Mouse (Mus musculus): ENCODE measurements around the gene Gm11007. TPM values are rescaled to one million over a fixed set of nuclear protein-coding genes. Genes with fewer than 3 reads are reported as not detected.
"Not testable (repeated sequence)": the region's sequence is repeated elsewhere in the genome, so short reads cannot be mapped to it uniquely, and the experiment has no call there.

Gene Gm11007
- not detected in 2 replicates for polyA plus RNA-seq (2014; fragmentation: Nextera tagmentation; extraction: Ambion mirVana)

- H3K4me1 ChIP-seq (replicated peaks; ENCODE audit: control insufficient read depth, insufficient read depth, low read length); H3K27ac ChIP-seq (ENCODE audit: low read depth, low read length); H3K4me2 ChIP-seq; H3K27me3 ChIP-seq (replicated peaks; ENCODE audit: control insufficient read depth, insufficient read depth, low read length); H3K36me3 ChIP-seq (ENCODE audit: control insufficient read depth, insufficient read depth, low read length); DNase-seq (ENCODE audit: low spot score); H3K9me3 ChIP-seq (ENCODE audit: control insufficient read depth, low read length); H3K9ac ChIP-seq (ENCODE audit: low read depth, low read length); H3K4me3 ChIP-seq (ENCODE audit: low read depth, low read length); ATAC-seq (replicated peaks; ENCODE audit: low FRiP score): not testable (repeated sequence)
- no CpG with 5 or more reads among the region's 2 CpGs for WGBS
These were observed at the start of gene Gm11007 for GRCm38 (mm10) chr2:175643678-175644077. Gm11007 (plus strand) TSS chr2:175643978.

Other genes with a start within 250 kb of the Gm11007 start
- gene Gm4724, start 208.2 kb upstream of the Gm11007 start, polyA plus RNA-seq (2014; fragmentation: Nextera tagmentation; extraction: Ambion mirVana): 4.7 and 6.5 TPM in 2 replicates
- 4.7 and 4.8 TPM in 2 replicates for gene Zfp965, start 174.0 kb upstream of the Gm11007 start, polyA plus RNA-seq (2014; fragmentation: Nextera tagmentation; extraction: Ambion mirVana)
- 16.3 and 23.6 TPM in 2 replicates for gene Zfp969, start 59.7 kb downstream of the Gm11007 start, polyA plus RNA-seq (2014; fragmentation: Nextera tagmentation; extraction: Ambion mirVana)
- not detected in 2 replicates for gene Gm2007, start 97.6 kb downstream of the Gm11007 start, polyA plus RNA-seq (2014; fragmentation: Nextera tagmentation; extraction: Ambion mirVana)
- 2.2 and 5.1 TPM in 2 replicates for gene Gm14288, start 157.1 kb downstream of the Gm11007 start, polyA plus RNA-seq (2014; fragmentation: Nextera tagmentation; extraction: Ambion mirVana)
- 9.5 and 12.6 TPM in 2 replicates for gene Gm6710, start 225.2 kb downstream of the Gm11007 start, polyA plus RNA-seq (2014; fragmentation: Nextera tagmentation; extraction: Ambion mirVana)